Mouse (Mus musculus) testis, adult 2 months (tissue): ENCODE measurements around the gene Tmigd1.

Experiments
- CTCF ChIP-seq: fragments of 200-500 bp; IDR thresholded peaks from 2 replicates; pipeline ENCODE4 v1.5.1; 2012; ENCODE audit warnings: low read depth, mild to moderate bottlenecking, inconsistent platforms, low read length, moderate library complexity; ENCODE audit not compliant: control insufficient read depth, insufficient read depth, insufficient replicate concordance
- POLR2A ChIP-seq: fragments of 200-500 bp; IDR thresholded peaks from 2 replicates; pipeline ENCODE4 v1.6.1; 2012; ENCODE audit warnings: low read depth, mild to moderate bottlenecking, inconsistent platforms, low read length, moderate library complexity; ENCODE audit not compliant: control insufficient read depth

DNA sequence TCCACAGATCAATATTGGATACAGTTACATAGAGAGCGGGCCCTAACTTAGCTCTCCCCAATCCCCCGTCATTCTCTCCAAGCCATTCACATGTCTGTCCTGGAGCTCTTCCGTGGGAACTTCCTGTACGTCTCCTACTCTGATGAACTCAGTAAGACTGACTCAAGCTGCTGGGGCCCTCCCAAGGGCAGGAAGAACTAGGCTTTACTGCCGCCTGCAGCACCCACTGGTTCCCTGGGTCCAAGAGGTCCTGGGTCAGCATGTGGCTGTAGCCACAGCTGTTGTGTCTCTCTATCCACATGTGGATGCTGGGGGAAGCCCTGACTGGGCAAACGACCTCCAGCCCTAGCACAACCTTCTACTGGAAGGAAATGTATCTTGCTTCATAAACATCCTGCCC is 27.2 kb upstream of the Tmigd1 start:
- TF ChIP-seq POLR2A (no peak), CTCF (no peak)
